Mouse (Mus musculus) right cerebral cortex, postnatal 14 days (tissue): ENCODE measurements at regions not wholly inside any gene's neighbourhood (a gene's known extent, or its start where the extent isn't known, plus 50 kb on each side); places are given as distances from the start of the nearest gene placed in this dataset.

ENCODE experiments used
- DNase-seq: peaks from one replicate; pipeline ENCODE4 v3.0.0; 2022

DNA sequence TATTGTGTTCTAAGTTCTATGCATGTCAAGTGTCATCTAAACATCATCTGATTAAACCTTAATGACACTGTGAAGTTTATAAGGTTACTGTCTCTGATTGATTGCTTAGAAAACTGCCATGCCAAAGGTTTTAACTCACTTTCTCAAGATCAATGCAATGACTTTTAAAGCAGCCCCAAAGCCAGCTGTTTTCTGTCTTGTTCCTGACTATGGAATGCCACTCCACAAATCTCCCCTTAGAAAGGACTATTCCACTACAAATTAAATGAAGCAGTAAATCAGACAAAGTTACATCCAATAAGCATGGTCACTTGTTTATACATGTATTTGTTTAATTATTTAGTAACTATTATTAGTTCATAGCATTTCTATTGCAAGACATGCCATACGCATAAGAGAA, 247.1 kb upstream of the Pappa start:
- DNase-seq: no peak

DNA sequence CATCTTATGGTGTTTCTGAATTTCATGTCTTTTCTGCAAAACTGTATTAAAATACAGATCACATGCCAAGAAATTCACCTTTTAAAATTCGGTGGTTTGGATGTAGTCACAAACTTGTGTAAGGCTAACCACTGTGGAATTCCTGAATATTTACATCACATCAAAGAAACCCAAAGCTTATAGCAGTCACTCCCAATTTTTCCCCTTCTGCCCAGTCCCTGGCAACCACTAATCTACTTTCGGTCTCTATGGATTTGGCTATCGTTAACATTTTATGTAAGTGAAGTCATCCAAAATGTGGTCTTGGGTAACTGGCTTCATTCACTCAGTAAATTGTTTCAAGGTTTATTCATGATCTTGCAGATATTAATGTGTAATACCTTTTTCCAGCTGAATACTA, 226.0 kb upstream of the Pappa start:
- no peak for DNase-seq

DNA sequence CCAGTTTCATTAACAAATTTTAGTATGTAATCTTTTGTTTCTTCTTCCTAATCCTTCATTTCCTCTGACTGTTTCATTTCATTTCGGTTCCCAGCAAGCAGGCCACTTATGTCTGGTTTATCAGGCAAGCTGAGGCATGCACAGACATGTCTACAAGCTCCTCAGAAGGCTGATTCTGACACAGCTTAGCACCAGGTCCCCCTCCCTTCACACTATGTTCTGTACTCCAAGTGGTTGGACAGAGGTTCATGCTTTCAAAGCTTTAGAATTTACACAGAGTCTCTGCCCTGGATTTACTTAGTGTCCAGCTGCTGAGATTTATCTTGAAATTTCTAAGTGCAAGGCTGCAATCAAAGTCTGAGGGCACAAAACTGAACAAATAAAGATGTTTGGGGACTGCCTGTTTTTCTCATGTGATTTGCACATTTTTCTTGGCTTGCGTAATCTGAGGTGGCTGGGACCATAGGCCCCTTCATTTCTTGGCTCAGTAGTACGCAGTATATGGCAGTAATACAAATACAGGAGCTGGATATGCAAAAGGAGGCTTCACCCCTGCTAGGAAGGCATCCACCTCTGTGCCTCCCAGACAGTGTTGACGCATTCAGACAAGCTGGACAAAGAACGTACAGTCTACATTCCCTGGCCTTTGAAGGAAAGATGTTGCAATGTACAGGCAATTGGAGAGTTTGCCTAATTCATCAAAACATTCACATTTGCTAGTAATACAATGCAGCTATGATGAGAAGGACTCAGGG, 222.7 kb upstream of the Pappa start:
- DNase-seq: no peak

DNA sequence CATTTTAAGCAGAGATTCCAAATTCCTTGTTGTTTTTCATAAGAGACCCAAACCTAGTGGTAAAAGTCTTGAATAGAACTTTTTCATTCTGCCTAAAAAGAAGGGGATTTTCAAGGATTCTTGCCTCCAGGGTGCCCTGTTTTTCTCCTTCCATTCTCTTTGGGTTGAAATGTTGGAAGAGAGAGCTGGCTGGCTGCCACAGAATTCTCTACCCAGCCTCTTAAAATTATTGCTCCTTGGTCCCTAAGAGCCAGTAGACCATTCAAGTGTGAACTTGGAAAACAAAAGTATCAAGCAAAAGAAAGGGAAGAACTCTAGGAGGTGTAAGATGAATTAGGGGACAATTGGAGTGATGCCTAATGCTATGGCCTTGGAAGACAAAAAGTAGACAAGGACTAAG, 200.2 kb upstream of the Pappa start:
- DNase-seq: no peak

DNA sequence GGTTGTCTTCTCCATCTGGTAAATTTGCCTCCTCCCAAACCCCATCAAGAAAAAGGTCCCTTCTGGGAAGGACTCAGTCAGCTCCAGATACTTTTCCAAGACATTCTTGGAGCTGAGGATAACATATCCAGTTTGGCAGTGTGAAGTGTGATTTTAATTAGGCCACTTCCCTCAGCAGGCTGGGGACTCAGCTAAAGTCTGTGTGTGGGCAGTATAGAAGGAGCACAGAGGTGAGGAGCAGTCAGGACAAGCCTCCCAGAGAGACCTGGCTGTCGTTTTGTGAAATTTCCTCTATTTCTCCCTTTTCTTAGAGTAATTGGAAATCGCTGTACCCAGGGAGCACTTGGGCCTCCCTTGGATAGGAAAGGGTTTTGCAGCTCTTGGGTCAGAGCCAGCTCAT, 195.4 kb upstream of the Pappa start:
- no peak for DNase-seq

DNA sequence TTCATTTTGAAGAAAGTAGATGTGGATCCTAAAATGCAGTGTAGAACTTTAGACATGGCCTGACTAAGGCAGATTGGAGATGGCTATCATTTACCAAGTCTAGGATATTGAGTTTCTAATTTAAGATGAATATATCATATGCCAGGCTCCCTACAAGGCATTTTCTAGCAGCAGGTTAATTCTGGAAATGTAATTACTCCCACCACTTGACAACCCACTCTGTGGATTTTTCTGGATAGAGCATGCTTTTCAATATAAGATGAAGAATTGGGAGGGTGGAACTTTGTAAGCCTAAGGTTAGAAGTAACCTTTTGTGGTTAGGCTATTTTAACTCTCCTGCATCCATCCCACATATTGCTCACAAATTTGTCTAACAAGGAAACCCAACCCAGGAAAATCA, 178.4 kb upstream of the Pappa start:
- DNase-seq: no peak

DNA sequence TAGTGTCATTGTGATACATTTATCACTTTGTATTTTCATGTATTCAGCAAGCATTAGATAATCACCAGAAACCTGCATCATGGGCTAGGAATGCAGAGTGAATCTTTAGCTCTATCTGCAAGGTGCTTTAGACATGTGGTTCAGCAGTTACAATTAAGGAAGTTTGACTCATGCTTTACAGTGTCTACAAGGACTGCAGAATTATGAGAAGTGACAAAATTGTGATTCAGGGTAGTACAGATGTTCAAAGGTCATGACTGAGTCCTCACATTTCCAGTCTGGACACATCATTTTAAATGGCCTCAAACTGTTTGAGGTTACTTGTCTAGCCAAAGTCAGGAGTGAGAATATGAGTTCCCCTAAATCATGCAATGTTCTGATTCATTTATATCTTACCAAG, 171.3 kb upstream of the Pappa start:
- DNase-seq: no peak

DNA sequence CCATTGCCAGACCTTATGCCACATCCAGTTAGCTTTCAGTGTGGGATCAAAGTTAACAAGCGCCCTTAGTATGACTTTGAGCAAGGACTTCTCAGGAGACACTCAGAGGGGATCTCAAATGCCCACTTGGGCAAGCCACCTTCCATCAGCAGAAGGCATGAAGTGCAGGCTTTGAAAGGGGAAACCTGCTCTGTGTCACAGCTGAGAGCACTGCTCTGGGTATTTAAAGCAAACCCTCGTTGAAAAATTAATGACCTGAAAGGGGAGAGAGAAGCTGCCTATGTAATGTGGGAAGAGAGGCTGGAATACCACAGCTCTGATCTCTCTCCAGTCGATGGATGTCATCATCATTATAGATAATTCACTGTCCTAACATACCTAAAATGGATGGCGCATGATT, 165.1 kb upstream of the Pappa start:
- no peak for DNase-seq

DNA sequence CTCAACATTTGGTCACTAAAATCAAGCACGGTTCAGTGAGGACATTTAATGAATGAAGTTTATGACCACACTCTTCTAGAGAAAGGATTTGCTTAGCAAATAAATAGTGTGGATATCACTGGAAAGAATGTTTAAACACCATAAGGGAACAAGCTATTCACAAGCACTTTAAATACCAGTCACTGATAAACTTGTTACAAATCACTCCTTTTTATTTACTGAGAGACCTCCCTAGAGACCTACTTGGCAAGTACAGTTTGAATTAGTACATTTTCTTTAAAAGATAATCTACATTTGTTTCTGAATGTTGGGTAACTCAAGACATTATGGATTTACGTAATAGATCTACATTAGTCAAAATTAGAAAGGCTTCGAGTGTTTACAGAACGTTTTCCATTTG, 162.2 kb upstream of the Pappa start:
- DNase-seq: no peak
